ENCODE assay signal across 9 mouse cellular contexts in genomic region chr2:73867764-73868487, GRCm38 (mm10). TPM values are rescaled to one million over a fixed set of nuclear protein-coding genes. Genes with fewer than 3 reads are reported as not detected.
A peak's percentile ranks its signal among the peaks of the same experiment; 100 is the strongest.
DNase-seq lines count a peak whose midpoint lies in the region; ATAC-seq and TF ChIP-seq lines count a peak whose summit lies in the region.
"Had no signal": no experiment of that assay in that cellular context is flagged by ENCODE, and none has a peak within 500 bp of the region (broad histone marks: within the 10 kb centered on the region; RNA-seq: fewer than 3 reads in every experiment).

No protein-coding gene starts in this region.

- peak; percentile 44; the same call in 1 of the 2 replicates for TF ChIP-seq CTCF in cortical plate, adult 2 months (IDR thresholded peaks at IDR 0.05; ENCODE audit: extremely low read depth, insufficient read depth, low read length)
- TF ChIP-seq CTCF in heart, postnatal 0 days (IDR thresholded peaks at IDR 0.05; ENCODE audit: low read depth) = peak; percentile 66
- peak; percentile 41 for TF ChIP-seq CTCF in left cerebral cortex, adult 2 months (IDR thresholded peaks at IDR 0.05)

- peaks cover 6% of the 10 kb centered on the region; the same call in 1 of the 2 replicates for H3K36me3 ChIP-seq in heart, postnatal 0 days (replicated peaks; ENCODE audit: control insufficient read depth, insufficient read depth, low read length)
- peaks cover 6% of the 10 kb centered on the region for H3K36me3 ChIP-seq in forebrain, embryonic 14.5 days (ENCODE audit: control insufficient read depth, insufficient read depth, low read length)

- no peak for ATAC-seq in heart, postnatal 0 days (ENCODE audit: insufficient read depth, low read depth)
- no peak for ATAC-seq in forebrain, embryonic 14.5 days

- peak; percentile 65 for DNase-seq in CD4-positive, CD25-positive, alpha-beta regulatory T cell, adult 2 months (ENCODE audit: low read depth, low spot score)
- peak; percentile 79 for DNase-seq in R1 (ENCODE audit: low read depth, low spot score)
- DNase-seq in heart, postnatal 0 days (ENCODE audit: low spot score) = peak; percentile 23
- DNase-seq in left cerebral cortex, adult 2 months (ENCODE audit: extremely low spot score in 1 of 2, low spot score in 2 of 2) = peak; percentile 47 to 75
- peak; percentile 51 for DNase-seq in naive thymus-derived CD4-positive, alpha-beta T cell, adult 2 months (ENCODE audit: low read depth)
- peak; percentile 16 to 32 for DNase-seq in thymus, adult 18-20 months
- DNase-seq in forebrain, embryonic 14.5 days (ENCODE audit: low spot score) = no peak

- H3K9ac ChIP-seq in heart, postnatal 0 days (replicated peaks; ENCODE audit: low read depth, low read length) = no peak overlapping the region
- no peak overlapping the region for H3K9ac ChIP-seq in forebrain, embryonic 14.5 days (ENCODE audit: low read length)
- H3K9ac ChIP-seq: heart, embryonic 15.5 days had no signal

- no peak overlapping the region for H3K4me2 ChIP-seq in heart, postnatal 0 days (ENCODE audit: low read depth, low read length)
- H3K4me2 ChIP-seq in forebrain, embryonic 14.5 days (ENCODE audit: low read length) = no peak overlapping the region
- H3K4me2 ChIP-seq: heart, embryonic 15.5 days had no signal

- H3K27ac ChIP-seq in cortical plate, adult 2 months (ENCODE audit: insufficient read depth, low read length) = no peak overlapping the region
- no peak overlapping the region for H3K27ac ChIP-seq in heart, postnatal 0 days (ENCODE audit: low read depth)
- H3K27ac ChIP-seq in left cerebral cortex, adult 2 months = no peak overlapping the region
- H3K27ac ChIP-seq in forebrain, embryonic 14.5 days (ENCODE audit: low read depth, low read length) = no peak overlapping the region
- H3K27ac ChIP-seq: heart, embryonic 15.5 days had no signal

- H3K27me3 ChIP-seq in heart, postnatal 0 days (ENCODE audit: control insufficient read depth, insufficient read depth, low read length) = no peaks in the 10 kb centered on the region
- H3K27me3 ChIP-seq in forebrain, embryonic 14.5 days (replicated peaks; ENCODE audit: control insufficient read depth, insufficient read depth, low read length) = no peaks in the 10 kb centered on the region
- H3K27me3 ChIP-seq: heart, embryonic 15.5 days had no signal

- H3K4me1 ChIP-seq in cortical plate, adult 2 months (ENCODE audit: control insufficient read depth, insufficient read depth, low read length) = no peaks in the 10 kb centered on the region
- H3K4me1 ChIP-seq in heart, postnatal 0 days (ENCODE audit: control insufficient read depth, insufficient read depth) = no peaks in the 10 kb centered on the region
- H3K4me1 ChIP-seq in forebrain, embryonic 14.5 days (ENCODE audit: control insufficient read depth, insufficient read depth, low read length) = no peaks in the 10 kb centered on the region
- H3K4me1 ChIP-seq: heart, embryonic 15.5 days had no signal

- TF ChIP-seq EP300 in heart, postnatal 0 days (IDR thresholded peaks at IDR 0.05; ENCODE audit: low read depth) = no peak

- TF ChIP-seq POLR2A in cortical plate, adult 2 months (IDR thresholded peaks at IDR 0.05; ENCODE audit: extremely low read depth, insufficient read depth, low read length) = no peak

- intact Hi-C loops in left cerebral cortex, adult 2 months (cut with DNase I) = no loop called here

- no peak overlapping the region for H3K4me3 ChIP-seq in cortical plate, adult 2 months (ENCODE audit: insufficient read depth, low read length)
- no peak overlapping the region for H3K4me3 ChIP-seq in heart, postnatal 0 days (ENCODE audit: low read depth, low read length)
- H3K4me3 ChIP-seq in left cerebral cortex, adult 2 months = no peak overlapping the region
- H3K4me3 ChIP-seq in forebrain, embryonic 14.5 days (ENCODE audit: low read depth, low read length) = no peak overlapping the region
- H3K4me3 ChIP-seq: heart, embryonic 15.5 days had no signal

- WGBS in heart, postnatal 0 days = 81% methylated on average over 16 of the region's 16 CpGs
- WGBS in forebrain, embryonic 14.5 days = 74% methylated on average over 16 of the region's 16 CpGs

- H3K9me3 ChIP-seq in heart, postnatal 0 days (replicated peaks; ENCODE audit: control insufficient read depth, low read length) = no peaks in the 10 kb centered on the region
- no peaks in the 10 kb centered on the region for H3K9me3 ChIP-seq in forebrain, embryonic 14.5 days (replicated peaks; ENCODE audit: control insufficient read depth, low read length)
- H3K9me3 ChIP-seq: heart, embryonic 15.5 days had no signal

RNA-seq across cellular contexts. Expression of gene Atf2, which starts 24.5 kb away (rescaled TPM):
- 52.8 and 53.9 TPM in 2 replicates for polyA plus RNA-seq in cortical plate, adult 2 months (2012; rRNA removed)
- total RNA-seq in heart, postnatal 0 days (2014; rRNA removed; ENCODE audit: low replicate concordance) = 21.7 and 30.6 TPM in 2 replicates
- 27.1 and 29.3 TPM in 2 replicates for polyA plus RNA-seq in heart, postnatal 0 days (2015; fragmentation: Nextera tagmentation; extraction: Ambion mirVana)
- total RNA-seq in left cerebral cortex, adult 2 months (2021) = 100 to 1,000 TPM; 163 to 167 TPM
- 56.7 and 93.7 TPM in 2 replicates for polyA plus RNA-seq in forebrain, embryonic 14.5 days (2014; fragmentation: Nextera tagmentation; extraction: Ambion mirVana)

RNA-seq across cellular contexts. Expression of gene Atp5g3, which starts 43.2 kb away (rescaled TPM):
- polyA plus RNA-seq in cortical plate, adult 2 months (2012; rRNA removed) = 718 and 773 TPM in 2 replicates
- total RNA-seq in heart, postnatal 0 days (2014; rRNA removed; ENCODE audit: low replicate concordance) = 1,707 and 1,861 TPM in 2 replicates
- 6,428 and 6,542 TPM in 2 replicates for polyA plus RNA-seq in heart, postnatal 0 days (2015; fragmentation: Nextera tagmentation; extraction: Ambion mirVana)
- 100 to 1,000 TPM; 473 to 508 TPM for total RNA-seq in left cerebral cortex, adult 2 months (2021)
- polyA plus RNA-seq in forebrain, embryonic 14.5 days (2014; fragmentation: Nextera tagmentation; extraction: Ambion mirVana) = 842 and 1,033 TPM in 2 replicates
